Mouse (Mus musculus): ENCODE measurements at regions not wholly inside any gene's neighbourhood (a gene's known extent, or its start where the extent isn't known, plus 50 kb on each side); places are given as distances from the start of the nearest gene placed in this dataset.

DNA sequence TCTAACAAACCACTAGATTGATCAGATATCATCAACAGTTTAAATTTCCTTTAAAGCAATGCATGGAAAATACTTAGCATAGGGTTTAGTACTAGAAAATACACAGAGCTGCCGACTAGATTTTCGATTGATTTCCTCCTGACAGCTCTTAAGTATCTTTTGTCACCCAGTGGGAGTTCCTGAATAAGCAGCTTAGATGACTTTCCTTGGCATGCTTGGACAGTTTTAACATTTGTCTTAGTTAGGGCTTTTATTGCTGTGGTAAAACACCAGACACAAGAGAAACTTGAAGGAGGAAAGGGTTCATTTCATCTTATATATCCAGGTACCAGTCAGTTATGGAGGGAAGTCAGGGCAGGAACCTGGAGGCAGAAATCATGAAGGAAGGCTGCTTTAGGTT is 104.0 kb upstream of the Mdga2 start:
- TF ChIP-seq CTCF (IDR thresholded peaks at IDR 0.05): no peak
- no peak for TF ChIP-seq EP300 (IDR thresholded peaks at IDR 0.05)
